Mouse (Mus musculus) heart, embryonic 15.5 days (tissue): Measurements from ENCODE around the gene Snx4. TPM values are rescaled to one million over a fixed set of nuclear protein-coding genes. Genes with fewer than 3 reads are reported as not detected.
"Not testable (repeated sequence)": the region's sequence is repeated elsewhere in the genome, so short reads cannot be mapped to it uniquely, and the experiment has no call there.

Experiments
- ATAC-seq: fragments of 200-750 bp; cut with Nextera tagmentation; replicated peaks from 2 replicates; pipeline ENCODE4 v1.8.0; 2017; ENCODE audit warnings: low read depth, moderate TSS enrichment; ENCODE audit not compliant: insufficient number of reproducible peaks, insufficient read depth, low FRiP score
- H3K27ac ChIP-seq: fragments of 300-500 bp; sonication (generic); 2 replicates; pipeline ENCODE4 v1.5.1; 2015; ENCODE audit warnings: mild to moderate bottlenecking, inconsistent platforms
- H3K27me3 ChIP-seq: fragments of 300-500 bp; sonication (generic); 2 replicates; pipeline ENCODE4 v1.6.1; 2015; ENCODE audit warnings: inconsistent platforms
- H3K36me3 ChIP-seq: fragments of 300-500 bp; sonication (generic); 2 replicates; pipeline ENCODE4 v1.6.1; 2015; ENCODE audit warnings: mild to moderate bottlenecking, inconsistent platforms
- H3K4me1 ChIP-seq: fragments of 300-500 bp; sonication (generic); replicated peaks from 2 replicates; pipeline ENCODE4 v1.6.1; 2015; ENCODE audit warnings: inconsistent platforms
- H3K4me2 ChIP-seq: fragments of 300-500 bp; sonication (generic); 2 replicates; pipeline ENCODE4 v1.6.1; 2015; ENCODE audit warnings: inconsistent platforms, mild to moderate bottlenecking, moderate library complexity
- H3K4me3 ChIP-seq: fragments of 300-500 bp; sonication (generic); 2 replicates; pipeline ENCODE4 v1.5.1; 2015; ENCODE audit warnings: mild to moderate bottlenecking, inconsistent platforms
- H3K9ac ChIP-seq: fragments of 300-500 bp; sonication (generic); 2 replicates; pipeline ENCODE4 v1.6.1; 2015; ENCODE audit warnings: mild to moderate bottlenecking, inconsistent platforms
- H3K9me3 ChIP-seq: fragments of 300-500 bp; sonication (generic); replicated peaks from 2 replicates; pipeline ENCODE4 v1.6.1; 2016; ENCODE audit warnings: inconsistent platforms
- WGBS: fragments of 180-500 bp; shearing (Covaris S2); methylation state at CpG from one replicate; pipeline ENCODE4 v1.1.7; 2015; ENCODE audit warnings: mixed read lengths; 5-methylcytosine and 5-hydroxymethylcytosine counted together
- polyA plus RNA-seq: library from polyadenylated mRNA; unstranded; fragments of >200 nt; fragmentation: Nextera tagmentation; extraction: Ambion mirVana; gene quantifications from 2 replicates; pipeline ENCODE4 v1.2.1, GENCODE M21; 2015

The Snx4 gene
- polyA plus RNA-seq, result 73.9 and 77.6 TPM in 2 replicates

GRCm38 (mm10) chr16:33251194-33252051 is at the start of gene Snx4:
Gene Snx4 (plus strand): TSS chr16:33251442.
- under 1% methylated on average over 72 of the region's 72 CpGs for WGBS
- H3K9ac ChIP-seq, result peak within 1 kb of the TSS; percentile 91
- no peaks in the 10 kb centered on the region for H3K9me3 ChIP-seq
- peak; percentile 95 for ATAC-seq
- peaks cover 20% of the 10 kb centered on the region for H3K4me1 ChIP-seq
- H3K4me2 ChIP-seq, result peak within 1 kb of the TSS; percentile 59
- H3K4me3 ChIP-seq, result peak within 1 kb of the TSS; percentile 84
- no peaks in the 10 kb centered on the region for H3K27me3 ChIP-seq
- peak within 1 kb of the TSS; percentile 85 for H3K27ac ChIP-seq
- H3K36me3 ChIP-seq, result no peaks in the 10 kb centered on the region

GRCm38 (mm10) chr16:33210812-33211211 is 40.4 kb upstream of the Snx4 start:
- Histone ChIP-seq H3K27me3 (no peaks in the 10 kb centered on the region), H3K9me3 (no peaks in the 10 kb centered on the region), H3K27ac (no peak overlapping the region), H3K4me1 (no peaks in the 10 kb centered on the region), H3K36me3 (peaks cover 48% of the 10 kb centered on the region), H3K4me3 (no peak overlapping the region), H3K4me2 (no peak overlapping the region), H3K9ac (no peak overlapping the region)
- WGBS, result 72% methylated on average over 2 of the region's 2 CpGs
- no peak for ATAC-seq

- no peaks in the 10 kb centered on the region for H3K9me3 ChIP-seq
- WGBS, result 84% methylated on average over 9 of the region's 9 CpGs
Observed at GRCm38 (mm10) chr16:33216313-33217003, 34.8 kb upstream of the Snx4 start.

GRCm38 (mm10) chr16:33217553-33218085 is 33.6 kb upstream of the Snx4 start:
- H3K27me3 ChIP-seq, H3K9ac ChIP-seq, H3K4me2 ChIP-seq, H3K9me3 ChIP-seq, H3K4me1 ChIP-seq, H3K4me3 ChIP-seq: not testable (repeated sequence)
- H3K36me3 ChIP-seq, result peaks cover 25% of the 10 kb centered on the region
- peak overlapping the region; percentile 59 for H3K27ac ChIP-seq
- WGBS, result 36% methylated on average over 3 of the region's 3 CpGs
- ATAC-seq, result peak; percentile 70; the same call in 1 of the 2 replicates

More at GRCm38 (mm10) chr16:33216313-33217003, 34.8 kb upstream of the Snx4 start:
- Histone ChIP-seq H3K4me3 (no peak overlapping the region), H3K4me2 (no peak overlapping the region), H3K36me3 (peaks cover 23% of the 10 kb centered on the region), H3K27ac (peak overlapping the region; percentile 15; the same call in 1 of the 2 replicates), H3K9ac (no peak overlapping the region), H3K27me3 (no peaks in the 10 kb centered on the region), H3K4me1 (peaks cover 9% of the 10 kb centered on the region)
- no peak for ATAC-seq

- H3K9ac ChIP-seq, result no peak overlapping the region
- ATAC-seq, result no peak
- H3K9me3 ChIP-seq, result no peaks in the 10 kb centered on the region
- H3K36me3 ChIP-seq, result peaks cover 32% of the 10 kb centered on the region
- H3K27ac ChIP-seq, result no peak overlapping the region
- no peak overlapping the region for H3K4me2 ChIP-seq
- no peaks in the 10 kb centered on the region for H3K27me3 ChIP-seq
- H3K4me3 ChIP-seq, result no peak overlapping the region
- 92% methylated on average over 3 of the region's 3 CpGs for whole genome bisulfite sequencing
- H3K4me1 ChIP-seq, result no peaks in the 10 kb centered on the region
Observed at GRCm38 (mm10) chr16:33222482-33222881, 28.8 kb upstream of the Snx4 start.

- Histone ChIP-seq H3K9me3 (no peaks in the 10 kb centered on the region), H3K4me2 (no peak overlapping the region), H3K9ac (no peak overlapping the region), H3K36me3 (peaks cover 49% of the 10 kb centered on the region), H3K4me3 (no peak overlapping the region), H3K4me1 (no peaks in the 10 kb centered on the region), H3K27ac (no peak overlapping the region), H3K27me3 (no peaks in the 10 kb centered on the region)
- no peak for ATAC-seq
- WGBS, result 87% methylated on average over 5 of the region's 5 CpGs
Observed at GRCm38 (mm10) chr16:33224381-33224780, 26.9 kb upstream of the Snx4 start.

- no peak overlapping the region for H3K4me2 ChIP-seq
- H3K9ac ChIP-seq, result no peak overlapping the region
- no peaks in the 10 kb centered on the region for H3K9me3 ChIP-seq
- 84% methylated on average over 12 of the region's 12 CpGs for WGBS
- H3K27me3 ChIP-seq, result no peaks in the 10 kb centered on the region
- no peak for ATAC-seq
- H3K4me1 ChIP-seq, result no peaks in the 10 kb centered on the region
- H3K4me3 ChIP-seq, result no peak overlapping the region
- H3K36me3 ChIP-seq, result peaks cover 52% of the 10 kb centered on the region
- no peak overlapping the region for H3K27ac ChIP-seq
Observed at GRCm38 (mm10) chr16:33234128-33234527, 17.1 kb upstream of the Snx4 start.

- Histone ChIP-seq H3K36me3 (peaks cover 46% of the 10 kb centered on the region), H3K9me3 (no peaks in the 10 kb centered on the region), H3K4me1 (no peaks in the 10 kb centered on the region), H3K4me2 (no peak overlapping the region), H3K4me3 (no peak overlapping the region), H3K27ac (no peak overlapping the region), H3K27me3 (no peaks in the 10 kb centered on the region), H3K9ac (no peak overlapping the region)
- 68% methylated on average over 6 of the region's 6 CpGs for WGBS
- no peak for ATAC-seq
Observed at GRCm38 (mm10) chr16:33236151-33236550, 15.1 kb upstream of the Snx4 start.

GRCm38 (mm10) chr16:33239305-33239704 is 11.9 kb upstream of the Snx4 start:
- no peak overlapping the region for H3K27ac ChIP-seq
- no peak for ATAC-seq
- H3K9ac ChIP-seq, result no peak overlapping the region
- 89% methylated on average over 2 of the region's 2 CpGs for WGBS
- H3K4me2 ChIP-seq, result no peak overlapping the region
- H3K4me3 ChIP-seq, result no peak overlapping the region
- peaks cover 65% of the 10 kb centered on the region for H3K36me3 ChIP-seq
- 0 out of 2 replicates have a peak, but pooled peaks cover 2% of the 10 kb centered on the region for H3K4me1 ChIP-seq
- H3K9me3 ChIP-seq, result no peaks in the 10 kb centered on the region
- no peaks in the 10 kb centered on the region for H3K27me3 ChIP-seq

- Histone ChIP-seq H3K27me3 (no peaks in the 10 kb centered on the region), H3K4me3 (no peak overlapping the region), H3K36me3 (peaks cover 51% of the 10 kb centered on the region), H3K4me1 (0 out of 2 replicates have a peak, but pooled peaks cover 2% of the 10 kb centered on the region), H3K27ac (no peak overlapping the region; the same call in 1 of the 2 replicates), H3K4me2 (no peak overlapping the region), H3K9ac (no peak overlapping the region), H3K9me3 (no peaks in the 10 kb centered on the region)
- WGBS, result 57% methylated on average over 6 of the region's 6 CpGs
- ATAC-seq, result no peak
Observed at GRCm38 (mm10) chr16:33242046-33242445, 9.2 kb upstream of the Snx4 start.

GRCm38 (mm10) chr16:33244136-33244691 is 7.0 kb upstream of the Snx4 start:
- Histone ChIP-seq H3K4me2 (no peak overlapping the region), H3K9ac (no peak overlapping the region), H3K9me3 (no peaks in the 10 kb centered on the region), H3K4me1 (0 out of 2 replicates have a peak, but pooled peaks cover 2% of the 10 kb centered on the region), H3K27me3 (no peaks in the 10 kb centered on the region), H3K27ac (no peak overlapping the region), H3K36me3 (peaks cover 36% of the 10 kb centered on the region), H3K4me3 (no peak overlapping the region)
- 89% methylated on average over 6 of the region's 6 CpGs for WGBS
- no peak for ATAC-seq
